Mouse (Mus musculus) neural tube, embryonic 11.5 days (tissue): Measurements from ENCODE around the gene Fyn. TPM values are rescaled to one million over a fixed set of nuclear protein-coding genes. Genes with fewer than 3 reads are reported as not detected.
A peak's percentile ranks its signal among the peaks of the same experiment; 100 is the strongest.

Experiments
- ATAC-seq: fragments of 200-750 bp; cut with Nextera tagmentation; 2 replicates; pipeline ENCODE4 v1.8.0; 2017; ENCODE audit warnings: moderate number of reproducible peaks, mild to moderate bottlenecking, moderate TSS enrichment, moderate library complexity; ENCODE audit not compliant: insufficient read depth, low FRiP score, low TSS enrichment
- DNase-seq: peaks from one replicate; pipeline ENCODE4 v3.0.0-alpha.2; 2015; ENCODE audit warnings: low spot score
- H3K27ac ChIP-seq: fragments of 300-500 bp; sonication (generic); 2 replicates; pipeline ENCODE4 v1.5.1; 2014; ENCODE audit warnings: low read depth, mild to moderate bottlenecking, low read length
- H3K27me3 ChIP-seq: fragments of 300-500 bp; sonication (generic); 2 replicates; pipeline ENCODE4 v1.6.1; 2014; ENCODE audit warnings: mild to moderate bottlenecking, low read length, mixed read lengths; ENCODE audit not compliant: control insufficient read depth, insufficient read depth
- H3K36me3 ChIP-seq: fragments of 300-500 bp; sonication (generic); 2 replicates; pipeline ENCODE4 v1.6.1; 2014; ENCODE audit warnings: mild to moderate bottlenecking, low read length, moderate library complexity, mixed read lengths; ENCODE audit not compliant: control insufficient read depth, insufficient read depth
- H3K4me1 ChIP-seq: fragments of 300-500 bp; sonication (generic); 2 replicates; pipeline ENCODE4 v1.6.1; 2014; ENCODE audit warnings: low read length, mixed read lengths; ENCODE audit not compliant: control insufficient read depth, insufficient read depth
- H3K4me2 ChIP-seq: fragments of 300-500 bp; sonication (generic); 2 replicates; pipeline ENCODE4 v1.6.1; 2014; ENCODE audit warnings: low read depth, mild to moderate bottlenecking, moderate library complexity
- H3K4me3 ChIP-seq: fragments of 300-500 bp; sonication (generic); 2 replicates; pipeline ENCODE4 v1.5.1; 2014; ENCODE audit warnings: low read depth, low read length
- H3K9ac ChIP-seq: fragments of 300-500 bp; sonication (generic); 2 replicates; pipeline ENCODE4 v1.6.1; 2014; ENCODE audit warnings: mild to moderate bottlenecking, low read length
- H3K9me3 ChIP-seq: fragments of 300-500 bp; sonication (generic); 2 replicates; pipeline ENCODE4 v1.6.1; 2016; ENCODE audit warnings: low read length; ENCODE audit not compliant: control insufficient read depth
- WGBS: fragments of 180-500 bp; shearing (Covaris S2); extraction: QIAGEN DNeasy Blood & Tissue Kit; methylation state at CpG from one replicate; pipeline ENCODE4 v1.1.7; 2014; 5-methylcytosine and 5-hydroxymethylcytosine counted together
- polyA plus RNA-seq: library from polyadenylated mRNA; unstranded; fragments of >200 nt; fragmentation: Nextera tagmentation; extraction: Ambion mirVana; gene quantifications from 2 replicates; pipeline ENCODE4 v1.2.1, GENCODE M21; 2014

Gene Fyn
- polyA plus RNA-seq, 1 experiment from 2014 or later = 66.0 TPM

DNA sequence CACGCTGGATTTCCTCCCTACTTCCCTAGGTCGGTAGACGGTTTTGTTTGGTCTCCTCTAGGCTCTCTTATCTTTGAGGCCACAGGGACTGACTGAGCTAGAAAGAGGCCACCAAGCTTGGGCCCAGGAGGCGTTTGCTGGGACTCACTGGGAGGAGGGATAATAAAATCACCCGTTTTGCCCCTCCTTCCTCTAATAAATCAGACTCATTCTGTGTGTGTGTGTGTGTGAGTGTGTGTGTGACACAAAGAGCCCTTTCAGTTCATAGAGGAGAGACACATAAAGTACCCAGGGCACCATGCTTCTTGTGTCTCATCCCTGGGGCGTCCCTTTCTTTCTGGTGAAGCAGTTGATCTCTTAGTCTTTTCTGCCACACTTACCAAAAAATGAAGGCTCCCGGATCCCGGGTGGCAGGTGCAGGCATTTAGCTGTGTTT is 2.1 kb downstream of the Fyn start:
- peak overlapping the region; percentile 98 for H3K9ac ChIP-seq
- peaks cover 16% of the 10 kb centered on the region for H3K4me1 ChIP-seq
- H3K36me3 ChIP-seq = no peaks in the 10 kb centered on the region

DNA sequence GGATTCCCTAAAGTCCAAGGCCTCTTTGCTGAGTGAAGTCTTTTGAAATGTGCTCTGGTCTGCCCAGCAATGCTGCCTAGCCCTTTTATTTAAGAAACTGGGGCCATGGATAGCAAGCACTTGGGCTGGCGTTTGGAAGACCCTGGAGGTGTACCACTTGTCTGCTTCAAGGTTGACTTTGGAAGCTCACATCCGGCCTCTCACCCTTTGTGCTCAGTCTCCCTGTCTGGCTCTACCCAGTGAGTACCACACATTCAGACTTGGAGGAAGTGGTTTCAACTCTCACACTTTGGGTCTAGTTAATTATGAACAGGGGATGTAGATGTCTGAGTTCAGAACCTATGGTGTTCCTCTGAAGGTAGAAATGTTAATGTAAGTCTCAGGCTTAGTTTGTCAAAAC is 2.8 kb downstream of the Fyn start:
- Histone ChIP-seq H3K4me2 (peak overlapping the region; percentile 60), H3K9me3 (no peaks in the 10 kb centered on the region), H3K36me3 (no peaks in the 10 kb centered on the region), H3K4me3 (peak overlapping the region; percentile 97), H3K27ac (peak overlapping the region; percentile 98; the same call in 1 of the 2 replicates), H3K9ac (peak overlapping the region; percentile 98), H3K27me3 (no peaks in the 10 kb centered on the region), H3K4me1 (peaks cover 16% of the 10 kb centered on the region)
- ATAC-seq (no peak), DNase-seq (peak; percentile 20)
- 38% methylated on average over 2 of the region's 2 CpGs for WGBS

More for the DNA sequence above, 2.1 kb downstream of the Fyn start:
- Histone ChIP-seq H3K4me3 (peak overlapping the region; percentile 97), H3K4me2 (peak overlapping the region; percentile 60), H3K9me3 (no peaks in the 10 kb centered on the region), H3K27ac (peak overlapping the region; percentile 98), H3K27me3 (no peaks in the 10 kb centered on the region)
- ATAC-seq = peak; percentile 56
- WGBS = under 1% methylated on average over 8 of the region's 8 CpGs
- DNase-seq = peak; percentile 78

DNA sequence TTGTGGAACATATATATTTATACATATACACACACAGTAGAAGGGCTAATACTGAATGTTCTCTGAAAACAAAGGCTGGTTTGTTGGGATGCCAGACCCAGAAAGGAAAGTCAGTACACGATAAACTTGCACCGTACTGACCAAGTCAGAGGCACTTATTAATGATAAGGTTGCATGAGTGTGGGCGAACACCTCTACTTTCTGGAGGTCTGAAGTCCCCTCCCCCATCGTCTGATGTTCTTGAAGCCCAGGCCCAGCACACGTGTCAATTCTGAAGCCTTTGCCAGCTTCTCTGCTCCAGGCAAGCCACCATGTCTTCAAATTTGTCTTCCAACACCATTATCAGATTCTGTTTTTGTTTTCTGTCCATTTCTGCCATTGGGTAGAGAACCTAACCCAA is 3.3 kb downstream of the Fyn start:
- H3K4me2 ChIP-seq = peak overlapping the region; percentile 60
- no peaks in the 10 kb centered on the region for H3K27me3 ChIP-seq
- H3K9ac ChIP-seq = no peak overlapping the region
- H3K4me3 ChIP-seq = no peak overlapping the region; the same call in 1 of the 2 replicates
- ATAC-seq (no peak), DNase-seq (no peak)
- H3K27ac ChIP-seq = no peak overlapping the region
- 86% methylated on average over 5 of the region's 5 CpGs for WGBS
- no peaks in the 10 kb centered on the region for H3K36me3 ChIP-seq
- peaks cover 16% of the 10 kb centered on the region for H3K4me1 ChIP-seq
- no peaks in the 10 kb centered on the region for H3K9me3 ChIP-seq

DNA sequence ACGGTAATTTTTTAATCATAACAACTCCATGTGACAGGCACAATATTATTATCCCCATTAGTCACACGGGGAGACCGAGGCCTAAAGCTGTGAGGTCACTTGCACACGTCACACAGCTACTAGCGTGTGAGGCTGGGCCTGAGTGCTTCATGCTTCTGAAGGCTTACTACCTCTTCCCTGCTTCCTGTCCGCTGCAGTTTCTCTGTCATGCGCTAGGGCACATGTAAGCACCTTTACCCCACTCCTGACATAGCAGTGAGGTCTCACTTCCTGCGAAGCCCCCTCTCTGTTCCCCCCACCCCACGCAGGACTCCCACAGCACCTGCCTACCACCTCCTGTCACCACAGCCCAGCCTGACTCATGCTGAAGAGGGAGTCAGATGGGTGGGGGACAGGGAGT is 8.0 kb downstream of the Fyn start:
- WGBS = 85% methylated on average over 9 of the region's 9 CpGs
- no peak overlapping the region for H3K4me3 ChIP-seq
- no peak for DNase-seq
- no peaks in the 10 kb centered on the region for H3K36me3 ChIP-seq
- no peak overlapping the region for H3K9ac ChIP-seq
- H3K4me1 ChIP-seq = peaks cover 19% of the 10 kb centered on the region
- no peak overlapping the region for H3K4me2 ChIP-seq
- ATAC-seq = no peak
- no peak overlapping the region for H3K27ac ChIP-seq
- H3K9me3 ChIP-seq = no peaks in the 10 kb centered on the region
- no peaks in the 10 kb centered on the region for H3K27me3 ChIP-seq

DNA sequence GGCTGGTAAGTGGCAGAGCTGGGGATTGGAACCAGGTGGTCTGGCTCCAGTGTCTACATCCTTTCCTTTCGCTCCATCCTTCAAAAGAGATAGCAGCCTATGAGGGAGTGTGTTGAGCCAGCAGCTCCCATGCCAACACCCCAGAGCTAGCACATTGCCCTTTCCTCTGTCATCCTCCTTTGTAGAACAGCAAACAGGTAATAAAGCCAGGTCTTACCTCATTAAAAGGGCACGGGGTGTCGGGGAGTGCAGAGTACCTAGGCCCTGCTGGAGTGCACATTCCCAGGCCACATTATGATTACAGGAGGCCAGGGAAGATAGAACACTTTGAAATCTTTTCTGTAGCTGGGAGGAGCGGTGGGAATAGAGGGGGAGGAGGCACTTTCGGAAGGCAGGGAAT is 8.6 kb downstream of the Fyn start:
- no peak overlapping the region for H3K9ac ChIP-seq
- H3K4me2 ChIP-seq = no peak overlapping the region
- H3K9me3 ChIP-seq = no peaks in the 10 kb centered on the region
- H3K27ac ChIP-seq = no peak overlapping the region
- H3K4me1 ChIP-seq = peaks cover 13% of the 10 kb centered on the region
- H3K4me3 ChIP-seq = no peak overlapping the region
- no peak for DNase-seq
- H3K36me3 ChIP-seq = no peaks in the 10 kb centered on the region
- no peak for ATAC-seq
- no peaks in the 10 kb centered on the region for H3K27me3 ChIP-seq
- 78% methylated on average over 5 of the region's 5 CpGs for WGBS

DNA sequence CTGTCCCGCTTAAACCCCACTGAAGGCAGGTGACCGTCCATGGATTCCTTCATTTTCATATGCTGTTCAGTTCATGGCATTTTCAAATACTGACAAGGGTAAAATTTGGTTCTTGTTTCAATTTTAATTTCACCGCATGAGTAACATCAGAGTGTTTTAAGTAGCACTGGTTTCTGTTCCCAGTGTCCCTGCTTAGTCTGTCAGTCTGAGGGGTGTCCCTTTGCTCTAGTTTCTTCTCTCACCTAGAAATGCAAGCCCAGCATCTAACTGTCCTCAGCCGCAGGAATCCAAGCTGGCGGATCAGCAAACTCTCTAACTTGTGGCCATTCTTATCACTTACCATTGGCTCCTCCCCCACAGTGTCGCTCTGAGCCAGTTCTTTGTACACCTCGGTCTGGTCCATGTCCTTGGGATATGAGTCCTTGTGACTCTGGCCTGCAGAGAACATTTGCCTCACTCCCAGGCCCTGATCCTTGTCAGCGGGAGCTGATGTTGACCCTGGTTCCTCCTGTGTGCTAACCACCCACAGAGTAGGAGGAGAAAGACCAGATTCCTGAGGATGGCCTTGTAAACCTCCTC is 9.5 kb downstream of the Fyn start:
- ATAC-seq = no peak
- no peak for DNase-seq
- Histone ChIP-seq H3K27ac (no peak overlapping the region), H3K9me3 (no peaks in the 10 kb centered on the region), H3K4me2 (no peak overlapping the region), H3K27me3 (no peaks in the 10 kb centered on the region), H3K36me3 (no peaks in the 10 kb centered on the region), H3K9ac (no peak overlapping the region), H3K4me3 (no peak overlapping the region), H3K4me1 (peaks cover 11% of the 10 kb centered on the region; the same call in 1 of the 2 replicates)
- 90% methylated on average over 8 of the region's 8 CpGs for WGBS

DNA sequence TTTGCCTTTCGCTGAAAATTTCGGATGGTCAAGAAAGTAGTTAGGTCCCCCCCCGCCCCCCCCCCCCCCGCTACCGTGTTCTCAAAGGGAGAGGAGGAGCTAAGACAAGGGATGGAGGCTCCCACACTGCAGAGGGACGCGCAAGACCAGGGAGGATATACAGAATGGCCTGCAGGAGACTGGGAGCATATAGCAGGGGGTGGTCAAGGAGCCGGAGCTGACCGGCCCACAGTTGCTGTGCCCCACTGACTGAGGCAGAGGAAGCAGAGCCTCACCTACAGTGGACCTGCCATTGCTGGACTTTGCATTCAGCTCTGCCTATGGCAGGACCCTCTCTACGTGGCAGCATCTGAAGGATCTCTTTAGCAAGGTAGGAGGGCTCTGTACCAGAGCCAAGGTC is 10.6 kb downstream of the Fyn start:
- DNase-seq (no peak), ATAC-seq (no peak)
- Histone ChIP-seq H3K9ac (no peak overlapping the region), H3K9me3 (no peaks in the 10 kb centered on the region), H3K4me2 (no peak overlapping the region), H3K27me3 (no peaks in the 10 kb centered on the region), H3K4me1 (peaks cover 11% of the 10 kb centered on the region; the same call in 1 of the 2 replicates), H3K4me3 (no peak overlapping the region), H3K27ac (no peak overlapping the region), H3K36me3 (no peaks in the 10 kb centered on the region)
- 74% methylated on average over 10 of the region's 10 CpGs for WGBS

DNA sequence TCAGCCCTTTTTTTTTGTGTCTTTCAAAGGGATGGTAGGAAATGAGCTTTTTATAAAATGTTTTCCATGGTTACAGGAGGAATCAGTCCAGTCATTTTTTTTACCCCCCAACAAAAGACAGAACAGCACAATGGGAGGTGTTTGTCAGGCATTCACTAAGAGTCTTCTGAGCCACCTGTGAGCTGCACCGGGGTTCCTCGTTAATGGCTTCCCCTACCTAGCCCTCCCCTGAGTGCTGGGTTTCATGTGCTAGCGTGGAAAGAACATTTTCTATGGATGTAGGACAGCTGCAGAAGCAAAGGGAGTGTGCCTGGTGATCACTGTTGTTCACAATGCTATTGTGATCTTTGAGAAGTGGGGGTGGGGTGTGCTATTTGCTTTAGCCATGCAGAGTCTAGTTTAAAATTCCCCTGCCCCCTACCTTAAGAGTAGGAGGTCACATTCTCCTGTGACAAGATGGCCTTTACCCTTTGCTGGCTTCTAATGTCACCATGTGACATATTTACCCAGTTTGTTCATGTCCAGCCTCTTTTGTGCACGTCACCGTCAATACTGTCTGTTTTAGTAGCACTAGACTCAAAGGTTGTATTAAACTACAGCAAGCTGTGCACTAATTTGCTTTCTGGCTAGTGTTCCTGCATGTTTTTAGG is 11.2 kb downstream of the Fyn start:
- Histone ChIP-seq H3K9me3 (no peaks in the 10 kb centered on the region), H3K4me1 (peaks cover 8% of the 10 kb centered on the region; the same call in 1 of the 2 replicates), H3K27ac (no peak overlapping the region), H3K9ac (no peak overlapping the region), H3K27me3 (no peaks in the 10 kb centered on the region), H3K36me3 (no peaks in the 10 kb centered on the region), H3K4me3 (no peak overlapping the region), H3K4me2 (no peak overlapping the region)
- DNase-seq = no peak
- no peak for ATAC-seq
- 42% methylated on average over 5 of the region's 5 CpGs for WGBS

DNA sequence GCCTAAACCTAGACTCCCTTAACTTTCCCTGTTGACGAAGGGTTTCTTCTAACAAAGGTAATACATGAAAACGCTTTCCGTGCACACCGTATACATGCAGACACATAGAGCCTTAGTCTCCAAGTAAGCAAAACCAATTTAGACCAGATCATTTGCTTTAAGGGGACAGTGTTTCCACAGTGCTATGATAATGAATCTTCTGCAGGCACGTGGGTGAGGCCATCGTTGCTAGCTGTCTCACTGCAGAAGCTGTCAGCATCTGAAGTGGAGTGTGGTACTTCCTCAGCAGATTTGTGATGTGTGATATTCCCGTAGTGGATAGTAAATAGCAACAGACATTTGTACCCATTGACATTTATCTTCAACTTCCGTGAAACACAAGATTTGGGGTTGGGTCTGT is 16.6 kb downstream of the Fyn start:
- ATAC-seq (no peak), DNase-seq (no peak)
- no peak overlapping the region for H3K4me2 ChIP-seq
- H3K27me3 ChIP-seq = no peaks in the 10 kb centered on the region
- peaks cover 3% of the 10 kb centered on the region for H3K4me1 ChIP-seq
- H3K36me3 ChIP-seq = no peaks in the 10 kb centered on the region
- H3K9me3 ChIP-seq = no peaks in the 10 kb centered on the region
- no peak overlapping the region for H3K9ac ChIP-seq
- no peak overlapping the region for H3K4me3 ChIP-seq
- no peak overlapping the region for H3K27ac ChIP-seq
- 84% methylated on average over 8 of the region's 8 CpGs for WGBS
